Mouse (Mus musculus): ENCODE data around the gene Olfr509.

- TF ChIP-seq POLR2A (IDR thresholded peaks at IDR 0.05; ENCODE audit: low read depth, low read length) (no peak), CTCF (conservative IDR thresholded peaks at IDR 0.05 in 1 of 2, IDR thresholded peaks at IDR 0.05 in 1 of 2; ENCODE audit: low read depth in 2 of 2, low read length in 2 of 2) (no peak), RAD21 (IDR thresholded peaks at IDR 0.05; ENCODE audit: low read depth, low read length) (no peak), ZNF384 (IDR thresholded peaks at IDR 0.05; ENCODE audit: low read depth, low read length) (no peak), MYC (IDR thresholded peaks at IDR 0.05; ENCODE audit: low read depth, low read length) (no peak), EP300 (IDR thresholded peaks at IDR 0.05; ENCODE audit: low read length) (no peak), RCOR1 (conservative IDR thresholded peaks at IDR 0.05; ENCODE audit: low read depth, low read length) (no peak), MAX (IDR thresholded peaks at IDR 0.05; ENCODE audit: low read length) (no peak), KAT2A (IDR thresholded peaks at IDR 0.05; ENCODE audit: insufficient replicate concordance, low read length) (no peak), CHD2 (IDR thresholded peaks at IDR 0.05; ENCODE audit: low read length) (no peak), MEF2A (IDR thresholded peaks at IDR 0.05; ENCODE audit: borderline replicate concordance, low read depth, low read length) (no peak), PAX5 (IDR thresholded peaks at IDR 0.05; ENCODE audit: low read length) (no peak)
Observed at GRCm38 (mm10) chr7:108610487-108610886, 41.2 kb downstream of the Olfr509 start, which contains the start of gene Olfr506.
